Mouse (Mus musculus): ENCODE data around the gene Fez1.

- TF ChIP-seq EP300 (IDR thresholded peaks at IDR 0.05) (no peak), CTCF (IDR thresholded peaks at IDR 0.05) (no peak)
These were observed 83.8 kb downstream of the Fez1 start for GRCm38 (mm10) chr9:36905452-36905851.

All from lung, postnatal 0 days (tissue).